Mouse (Mus musculus) forebrain, embryonic 16.5 days (tissue): ENCODE results near the gene Fut8. TPM values are rescaled to one million over a fixed set of nuclear protein-coding genes. Genes with fewer than 3 reads are reported as not detected.

ENCODE experiments used
- ATAC-seq: fragments of 200-750 bp; cut with Nextera tagmentation; 2 replicates; pipeline ENCODE4 v1.8.0; 2017; ENCODE audit warnings: mild to moderate bottlenecking, moderate library complexity
- H3K27ac ChIP-seq: fragments of 300-500 bp; sonication (generic); 2 replicates; pipeline ENCODE4 v1.5.1; 2014; ENCODE audit warnings: low read length, control low read depth
- H3K27me3 ChIP-seq: fragments of 300-500 bp; sonication (generic); replicated peaks from 2 replicates; pipeline ENCODE4 v1.6.1; 2014; ENCODE audit warnings: low read length; ENCODE audit not compliant: control insufficient read depth, insufficient read depth
- H3K36me3 ChIP-seq: fragments of 300-500 bp; sonication (generic); 2 replicates; pipeline ENCODE4 v1.6.1; 2014; ENCODE audit not compliant: control insufficient read depth, insufficient read depth
- H3K4me1 ChIP-seq: fragments of 300-500 bp; sonication (generic); replicated peaks from 2 replicates; pipeline ENCODE4 v1.6.1; 2014; ENCODE audit warnings: low read length; ENCODE audit not compliant: control insufficient read depth, insufficient read depth
- H3K4me2 ChIP-seq: fragments of 300-500 bp; sonication (generic); 2 replicates; pipeline ENCODE4 v1.6.1; 2014; ENCODE audit warnings: mild to moderate bottlenecking, low read length, control low read depth
- H3K4me3 ChIP-seq: fragments of 300-500 bp; sonication (generic); replicated peaks from 2 replicates; pipeline ENCODE4 v1.5.1; 2014; ENCODE audit warnings: mild to moderate bottlenecking, low read length, control low read depth
- H3K9ac ChIP-seq: fragments of 300-500 bp; sonication (generic); replicated peaks from 2 replicates; pipeline ENCODE4 v1.6.1; 2014; ENCODE audit warnings: low read depth, low read length, control low read depth
- H3K9me3 ChIP-seq: fragments of 300-500 bp; sonication (generic); 2 replicates; pipeline ENCODE4 v1.6.1; 2016; ENCODE audit warnings: low read length; ENCODE audit not compliant: control insufficient read depth
- WGBS: fragments of 180-500 bp; shearing (Covaris S2); extraction: QIAGEN DNeasy Blood & Tissue Kit; methylation state at CpG from one replicate; pipeline ENCODE4 v1.1.7; 2014; 5-methylcytosine and 5-hydroxymethylcytosine counted together
- polyA plus RNA-seq: library from polyadenylated mRNA; unstranded; fragments of >200 nt; fragmentation: Nextera tagmentation; extraction: Ambion mirVana; gene quantifications from 2 replicates; pipeline ENCODE4 v1.2.1, GENCODE M21; 2015

The Fut8 gene
- polyA plus RNA-seq, 1 experiment from 2014 or later: 37.9 TPM

GRCm38 (mm10) chr12:77198253-77198652 is 39.7 kb upstream of the Fut8 start:
- H3K9me3 ChIP-seq: no peaks in the 10 kb centered on the region
- no peaks in the 10 kb centered on the region for H3K27me3 ChIP-seq
- no peak overlapping the region for H3K4me2 ChIP-seq
- no peak overlapping the region for H3K9ac ChIP-seq
- no peaks in the 10 kb centered on the region for H3K4me1 ChIP-seq
- H3K36me3 ChIP-seq: no peaks in the 10 kb centered on the region
- no peak overlapping the region for H3K27ac ChIP-seq
- H3K4me3 ChIP-seq: no peak overlapping the region
- WGBS: 91% methylated on average over 4 of the region's 4 CpGs
- no peak for ATAC-seq

GRCm38 (mm10) chr12:77201461-77202143 is 36.3 kb upstream of the Fut8 start:
- no peak for ATAC-seq
- no peaks in the 10 kb centered on the region for H3K27me3 ChIP-seq
- no peaks in the 10 kb centered on the region for H3K36me3 ChIP-seq
- H3K9me3 ChIP-seq: no peaks in the 10 kb centered on the region
- no peak overlapping the region for H3K27ac ChIP-seq
- no peak overlapping the region for H3K9ac ChIP-seq
- 86% methylated on average over 5 of the region's 10 CpGs for WGBS
- no peak overlapping the region for H3K4me2 ChIP-seq
- no peak overlapping the region for H3K4me3 ChIP-seq
- no peaks in the 10 kb centered on the region for H3K4me1 ChIP-seq

- ATAC-seq: no peak
- 90% methylated on average over 4 of the region's 4 CpGs for WGBS
- H3K9me3 ChIP-seq: no peaks in the 10 kb centered on the region
Measured at GRCm38 (mm10) chr12:77203136-77203535, 34.8 kb upstream of the Fut8 start.

DNA sequence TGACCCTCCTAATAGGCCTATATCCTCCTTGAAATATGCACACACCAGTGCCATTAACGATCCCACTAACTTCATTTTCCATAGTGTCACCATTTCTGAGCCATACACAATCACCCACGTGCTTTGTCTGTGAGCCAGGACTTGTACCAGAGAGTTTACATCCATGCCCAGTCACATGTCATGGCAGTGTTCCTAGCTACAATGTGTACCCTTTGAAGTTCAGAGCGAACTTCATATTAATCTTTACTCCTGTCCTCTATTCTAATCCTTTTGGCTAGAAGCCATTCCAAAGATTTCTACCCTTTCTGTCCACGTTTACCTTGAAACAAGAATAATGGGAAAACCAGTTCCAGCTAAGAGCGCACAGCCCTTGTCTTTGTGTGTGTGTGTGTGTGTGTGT is 31.1 kb upstream of the Fut8 start:
- no peaks in the 10 kb centered on the region for H3K27me3 ChIP-seq
- no peak for ATAC-seq
- no peaks in the 10 kb centered on the region for H3K9me3 ChIP-seq
- no peaks in the 10 kb centered on the region for H3K36me3 ChIP-seq
- no peak overlapping the region for H3K4me3 ChIP-seq
- 72% methylated on average over 5 of the region's 5 CpGs for WGBS
- H3K27ac ChIP-seq: no peak overlapping the region
- H3K4me2 ChIP-seq: no peak overlapping the region
- H3K9ac ChIP-seq: no peak overlapping the region
- no peaks in the 10 kb centered on the region for H3K4me1 ChIP-seq

More at GRCm38 (mm10) chr12:77203136-77203535, 34.8 kb upstream of the Fut8 start:
- Histone ChIP-seq H3K4me3 (no peak overlapping the region), H3K36me3 (no peaks in the 10 kb centered on the region), H3K27ac (no peak overlapping the region), H3K9ac (no peak overlapping the region), H3K27me3 (no peaks in the 10 kb centered on the region), H3K4me2 (no peak overlapping the region), H3K4me1 (no peaks in the 10 kb centered on the region)

GRCm38 (mm10) chr12:77208056-77208455 is 29.9 kb upstream of the Fut8 start:
- no peak overlapping the region for H3K27ac ChIP-seq
- H3K36me3 ChIP-seq: no peaks in the 10 kb centered on the region
- H3K4me1 ChIP-seq: no peaks in the 10 kb centered on the region
- no peak overlapping the region for H3K4me3 ChIP-seq
- ATAC-seq: no peak
- no peak overlapping the region for H3K9ac ChIP-seq
- H3K27me3 ChIP-seq: no peaks in the 10 kb centered on the region
- WGBS: 98% methylated on average over 2 of the region's 2 CpGs
- no peak overlapping the region for H3K4me2 ChIP-seq
- H3K9me3 ChIP-seq: no peaks in the 10 kb centered on the region

- H3K9me3 ChIP-seq: no peaks in the 10 kb centered on the region
- ATAC-seq: no peak
- H3K27me3 ChIP-seq: no peaks in the 10 kb centered on the region
- no peak overlapping the region for H3K9ac ChIP-seq
- no peaks in the 10 kb centered on the region for H3K36me3 ChIP-seq
- no peaks in the 10 kb centered on the region for H3K4me1 ChIP-seq
- WGBS: 67% methylated on average over 5 of the region's 5 CpGs
- no peak overlapping the region for H3K4me3 ChIP-seq
- H3K4me2 ChIP-seq: no peak overlapping the region
- no peak overlapping the region for H3K27ac ChIP-seq
Measured at GRCm38 (mm10) chr12:77208576-77209180, 29.2 kb upstream of the Fut8 start.

GRCm38 (mm10) chr12:77211695-77212208 is 26.2 kb upstream of the Fut8 start:
- H3K9ac ChIP-seq: no peak overlapping the region
- no peaks in the 10 kb centered on the region for H3K4me1 ChIP-seq
- H3K27me3 ChIP-seq: no peaks in the 10 kb centered on the region
- ATAC-seq: no peak
- 86% methylated on average over 7 of the region's 7 CpGs for WGBS
- no peak overlapping the region for H3K27ac ChIP-seq
- H3K4me2 ChIP-seq: no peak overlapping the region
- H3K4me3 ChIP-seq: no peak overlapping the region
- no peaks in the 10 kb centered on the region for H3K9me3 ChIP-seq
- no peaks in the 10 kb centered on the region for H3K36me3 ChIP-seq

GRCm38 (mm10) chr12:77213896-77214564 is 23.9 kb upstream of the Fut8 start:
- H3K4me3 ChIP-seq: no peak overlapping the region
- no peaks in the 10 kb centered on the region for H3K36me3 ChIP-seq
- no peaks in the 10 kb centered on the region for H3K9me3 ChIP-seq
- H3K4me2 ChIP-seq: no peak overlapping the region
- ATAC-seq: no peak
- no peaks in the 10 kb centered on the region for H3K27me3 ChIP-seq
- H3K4me1 ChIP-seq: no peaks in the 10 kb centered on the region
- no peak overlapping the region for H3K27ac ChIP-seq
- H3K9ac ChIP-seq: no peak overlapping the region
- WGBS: 85% methylated on average over 6 of the region's 6 CpGs

GRCm38 (mm10) chr12:77214565-77214909 is 23.4 kb upstream of the Fut8 start:
- WGBS: 85% methylated on average over 3 of the region's 3 CpGs
- H3K27me3 ChIP-seq: no peaks in the 10 kb centered on the region
- H3K4me3 ChIP-seq: no peak overlapping the region
- ATAC-seq: no peak
- no peaks in the 10 kb centered on the region for H3K36me3 ChIP-seq
- H3K9ac ChIP-seq: no peak overlapping the region
- no peaks in the 10 kb centered on the region for H3K9me3 ChIP-seq
- H3K4me2 ChIP-seq: no peak overlapping the region
- H3K4me1 ChIP-seq: no peaks in the 10 kb centered on the region
- H3K27ac ChIP-seq: no peak overlapping the region
